Mouse (Mus musculus) G1E (cell line): ENCODE data around the gene Sox30.

Experiments
- CTCF ChIP-seq: IDR thresholded peaks from 2 replicates; pipeline ENCODE4 v1.5.1; 2012; ENCODE audit warnings: low read depth, low read length, inconsistent platforms, mixed read lengths
- GATA1 ChIP-seq: IDR thresholded peaks from 2 replicates; pipeline ENCODE4 v1.6.1; 2012; ENCODE audit warnings: borderline replicate concordance, low read length, inconsistent platforms, mixed read lengths

DNA sequence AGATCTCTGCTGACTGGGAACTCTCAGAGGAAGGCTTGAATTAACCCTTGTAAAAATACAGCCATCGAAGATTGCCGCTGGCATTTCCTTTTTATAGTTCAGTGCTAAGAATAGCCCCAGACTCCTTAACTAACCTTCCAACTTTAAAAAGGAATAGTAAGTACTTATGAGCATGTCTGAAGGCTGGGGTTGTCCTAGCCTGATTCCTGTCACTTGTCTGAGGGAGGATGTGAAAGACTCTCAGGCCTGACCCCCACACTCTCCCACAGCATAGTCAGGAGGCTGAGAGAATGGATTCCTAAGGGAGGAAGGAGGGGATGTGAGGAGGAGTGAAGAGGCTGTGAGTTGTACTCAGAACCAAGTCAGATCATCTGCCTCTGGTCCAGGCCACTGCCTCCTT is 49.4 kb downstream of the Sox30 start:
- TF ChIP-seq CTCF (no peak), GATA1 (no peak)
